Mouse (Mus musculus): ENCODE measurements around the gene Wwc1.

DNA sequence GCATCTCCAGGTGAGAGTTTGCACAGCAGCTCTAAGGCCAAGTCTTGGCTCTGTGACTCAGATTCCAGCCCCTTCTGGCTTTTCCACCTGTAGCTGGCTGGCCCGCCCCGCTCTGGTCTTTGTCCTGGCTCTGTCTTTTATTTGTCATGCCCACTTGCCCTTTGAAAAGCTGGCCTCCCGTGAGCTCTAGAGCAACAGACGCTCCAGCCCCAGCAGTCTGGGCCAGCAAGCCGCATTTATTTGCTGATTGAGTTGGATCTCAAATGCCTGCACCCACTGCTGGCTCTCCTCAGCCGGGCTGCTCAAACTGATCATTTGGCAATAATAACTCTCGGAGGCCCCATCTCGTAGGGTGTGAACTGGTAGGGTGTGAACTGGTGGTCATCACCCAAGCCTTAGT is 64.8 kb downstream of the Wwc1 start:
- TF ChIP-seq POLR2A (IDR thresholded peaks at IDR 0.05; ENCODE audit: extremely low read depth, insufficient read depth, low read length) (no peak), CTCF (IDR thresholded peaks at IDR 0.05; ENCODE audit: low read depth, low read length) (no peak)

All from liver, adult 2 months (tissue).